Mouse (Mus musculus) brain, embryonic 14.5 days (tissue): ENCODE measurements around the gene Sufu.

Experiments used
- CTCF ChIP-seq: fragments of 200-500 bp; IDR thresholded peaks from 2 replicates; pipeline ENCODE4 v1.5.1; 2012; ENCODE audit warnings: inconsistent platforms, mild to moderate bottlenecking, moderate library complexity, borderline replicate concordance; ENCODE audit not compliant: insufficient read depth, insufficient read length; ENCODE audit errors: extremely low read depth
- POLR2A ChIP-seq: fragments of 200-500 bp; IDR thresholded peaks from 2 replicates; pipeline ENCODE4 v1.6.1; 2012; ENCODE audit warnings: mild to moderate bottlenecking, inconsistent platforms, borderline replicate concordance; ENCODE audit not compliant: poor library complexity, insufficient read depth, insufficient read length, severe bottlenecking; ENCODE audit errors: extremely low read depth

- no peak for TF ChIP-seq CTCF
- TF ChIP-seq POLR2A: no peak
These were observed 49.8 kb downstream of the Sufu start for GRCm38 (mm10) chr19:46446436-46447020.
